Mouse (Mus musculus): ENCODE measurements around the gene Hnrnpul1.

GRCm38 (mm10) chr7:25763678-25764077 is 9.1 kb upstream of the Hnrnpul1 start:
- TF ChIP-seq CTCF (IDR thresholded peaks at IDR 0.05; ENCODE audit: low read depth) (no peak), EP300 (IDR thresholded peaks at IDR 0.05; ENCODE audit: low read depth) (no peak)

Measured in liver, embryonic 14.5 days (tissue).